Mouse (Mus musculus) limb, embryonic 13.5 days (tissue): ENCODE data around the gene Clip2. TPM values are rescaled to one million over a fixed set of nuclear protein-coding genes. Genes with fewer than 3 reads are reported as not detected.
A peak's percentile ranks its signal among the peaks of the same experiment; 100 is the strongest.

Experiments
- ATAC-seq: fragments of 200-750 bp; cut with Nextera tagmentation; 2 replicates; pipeline ENCODE4 v1.8.0; 2017; ENCODE audit warnings: low read depth, moderate number of reproducible peaks, moderate TSS enrichment; ENCODE audit not compliant: low FRiP score
- H3K27ac ChIP-seq: fragments of 300-500 bp; sonication (generic); 2 replicates; pipeline ENCODE4 v1.5.1; 2015; ENCODE audit warnings: inconsistent platforms, mild to moderate bottlenecking, moderate library complexity
- H3K27me3 ChIP-seq: fragments of 300-500 bp; sonication (generic); 2 replicates; pipeline ENCODE4 v1.6.1; 2015; ENCODE audit warnings: mild to moderate bottlenecking, inconsistent platforms
- H3K36me3 ChIP-seq: fragments of 300-500 bp; sonication (generic); 2 replicates; pipeline ENCODE4 v1.6.1; 2015; ENCODE audit warnings: inconsistent platforms, mild to moderate bottlenecking, moderate library complexity
- H3K4me1 ChIP-seq: fragments of 300-500 bp; sonication (generic); 2 replicates; pipeline ENCODE4 v1.6.1; 2015; ENCODE audit warnings: inconsistent platforms
- H3K4me2 ChIP-seq: fragments of 300-500 bp; sonication (generic); replicated peaks from 2 replicates; pipeline ENCODE4 v1.6.1; 2015; ENCODE audit warnings: inconsistent platforms, mild to moderate bottlenecking, moderate library complexity
- H3K4me3 ChIP-seq: fragments of 300-500 bp; sonication (generic); 2 replicates; pipeline ENCODE4 v1.5.1; 2015; ENCODE audit warnings: moderate library complexity, mild to moderate bottlenecking, inconsistent platforms
- H3K9ac ChIP-seq: fragments of 300-500 bp; sonication (generic); 2 replicates; pipeline ENCODE4 v1.6.1; 2015; ENCODE audit warnings: mild to moderate bottlenecking, inconsistent platforms
- H3K9me3 ChIP-seq: fragments of 300-500 bp; sonication (generic); 2 replicates; pipeline ENCODE4 v1.6.1; 2016; ENCODE audit warnings: inconsistent platforms
- WGBS: fragments of 180-500 bp; shearing (Covaris S2); methylation state at CpG from one replicate; pipeline ENCODE4 v1.1.7; 2015; 5-methylcytosine and 5-hydroxymethylcytosine counted together
- polyA plus RNA-seq: library from polyadenylated mRNA; unstranded; fragments of >200 nt; fragmentation: Nextera tagmentation; extraction: Ambion mirVana; gene quantifications from 2 replicates; pipeline ENCODE4 v1.2.1, GENCODE M21; 2015

Clip2 gene
- polyA plus RNA-seq, 1 experiment from 2014 or later, result 5.7 TPM

DNA sequence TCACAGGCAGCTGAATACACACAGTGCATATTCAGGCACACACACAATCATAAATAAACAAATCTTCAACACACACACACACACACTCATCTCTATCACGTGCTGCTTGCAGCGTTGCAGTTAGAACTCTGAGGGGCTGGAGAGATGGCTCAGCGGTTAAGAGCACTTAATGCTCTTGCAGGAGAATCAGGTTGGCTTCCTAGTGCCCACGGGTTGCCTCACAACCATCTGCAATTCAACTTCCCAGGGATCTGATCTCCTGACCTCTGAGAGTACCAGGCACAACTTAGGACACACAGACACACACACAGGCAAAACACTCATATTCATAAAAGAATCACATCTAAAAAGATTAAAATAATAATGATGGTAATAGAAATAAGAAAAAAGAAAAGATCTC lies 56.4 kb downstream of the Clip2 start:
- no peaks in the 10 kb centered on the region for H3K9me3 ChIP-seq
- no peaks in the 10 kb centered on the region for H3K27me3 ChIP-seq
- no peak for ATAC-seq
- H3K4me3 ChIP-seq, result no peak overlapping the region
- WGBS, result 84% methylated on average over 4 of the region's 4 CpGs
- no peak overlapping the region for H3K4me2 ChIP-seq
- H3K27ac ChIP-seq, result no peak overlapping the region
- peaks cover 79% of the 10 kb centered on the region for H3K36me3 ChIP-seq
- no peak overlapping the region for H3K9ac ChIP-seq
- no peaks in the 10 kb centered on the region for H3K4me1 ChIP-seq

DNA sequence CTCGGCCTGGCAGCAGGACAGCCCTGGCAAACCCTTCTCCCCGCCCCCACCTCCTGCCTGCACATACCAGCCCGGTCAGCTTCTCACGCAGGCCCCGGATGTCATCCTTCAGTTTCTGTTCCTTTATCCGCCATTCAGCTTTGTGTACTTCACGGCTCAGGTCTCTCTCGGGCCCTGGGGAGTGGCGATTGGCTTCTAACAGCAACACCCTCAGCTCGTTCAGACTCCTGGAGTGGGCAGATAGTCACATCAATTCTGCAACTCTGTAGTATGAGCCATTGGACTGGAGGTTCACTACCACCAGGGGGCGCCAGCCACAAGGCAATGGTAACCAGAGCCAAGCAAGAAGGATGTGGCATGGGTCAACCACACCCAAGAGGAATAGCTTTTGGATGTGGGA lies 58.1 kb downstream of the Clip2 start:
- Histone ChIP-seq H3K4me3 (no peak overlapping the region), H3K4me2 (no peak overlapping the region), H3K4me1 (peaks cover 5% of the 10 kb centered on the region; the same call in 1 of the 2 replicates), H3K9ac (no peak overlapping the region), H3K27me3 (no peaks in the 10 kb centered on the region), H3K27ac (no peak overlapping the region), H3K9me3 (no peaks in the 10 kb centered on the region), H3K36me3 (peaks cover 83% of the 10 kb centered on the region)
- ATAC-seq, result 0 out of 2 replicates have a peak, but pooled peaks have one; percentile 18
- WGBS, result 60% methylated on average over 11 of the region's 11 CpGs

DNA sequence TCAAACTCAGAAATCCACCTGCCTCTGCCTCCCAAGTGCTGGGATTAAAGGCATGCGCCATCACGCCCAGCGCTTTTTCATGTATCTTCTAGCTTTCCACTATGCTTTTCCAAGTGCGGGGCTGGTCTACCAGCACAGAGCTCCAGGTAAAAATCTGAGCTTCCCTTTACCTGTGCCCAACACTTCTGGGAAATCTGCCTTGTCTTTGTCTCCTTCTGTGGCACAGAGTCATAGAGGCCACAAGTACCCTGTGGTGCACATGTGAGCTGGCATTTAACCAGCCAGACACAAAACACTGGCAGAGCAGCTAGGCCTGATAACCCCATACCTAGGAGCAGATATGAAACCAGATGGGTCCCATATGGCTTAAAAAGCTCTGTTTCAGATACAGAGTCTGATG lies 59.3 kb downstream of the Clip2 start:
- H3K4me3 ChIP-seq, result no peak overlapping the region
- H3K4me1 ChIP-seq, result peaks cover 5% of the 10 kb centered on the region; the same call in 1 of the 2 replicates
- H3K27me3 ChIP-seq, result no peaks in the 10 kb centered on the region
- no peak for ATAC-seq
- peaks cover 75% of the 10 kb centered on the region for H3K36me3 ChIP-seq
- H3K9me3 ChIP-seq, result no peaks in the 10 kb centered on the region
- no peak overlapping the region for H3K27ac ChIP-seq
- no peak overlapping the region for H3K9ac ChIP-seq
- no peak overlapping the region for H3K4me2 ChIP-seq
- WGBS, result over 99% methylated on average over 4 of the region's 4 CpGs

DNA sequence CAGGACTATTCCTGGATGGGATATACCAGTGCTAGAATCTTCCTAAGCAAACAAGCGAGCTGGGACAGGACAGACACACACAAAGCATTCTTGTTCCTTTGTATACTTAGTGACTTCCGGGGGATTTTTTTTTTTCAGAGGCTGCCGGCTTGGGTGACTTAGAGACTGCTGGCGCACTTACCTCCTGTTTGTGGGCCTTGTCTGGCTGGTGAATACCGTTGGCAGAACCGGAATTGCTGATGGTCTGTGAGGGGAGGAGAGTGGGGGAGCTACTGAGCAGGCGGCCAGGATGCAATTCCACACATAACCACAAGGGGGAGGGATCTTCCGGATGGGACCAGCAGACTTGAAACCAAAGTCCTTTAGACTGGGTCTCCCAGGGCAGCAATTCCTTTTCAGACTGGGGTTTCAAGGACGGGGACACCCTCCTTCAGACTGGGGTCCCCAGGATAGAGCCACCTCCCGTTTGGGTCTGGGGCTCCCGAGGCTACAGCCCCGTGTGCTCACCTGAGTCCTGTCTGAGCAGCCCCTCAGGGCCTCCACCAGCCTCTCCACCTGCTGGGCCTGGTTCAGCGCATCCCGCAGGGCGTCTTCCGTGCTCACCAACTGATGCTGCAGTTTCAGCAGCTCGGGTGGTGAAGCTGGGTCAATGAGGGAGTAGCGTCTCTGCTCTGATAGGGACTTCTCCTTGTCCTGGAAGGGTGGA lies 60.4 kb downstream of the Clip2 start:
- peaks cover 5% of the 10 kb centered on the region; the same call in 1 of the 2 replicates for H3K4me1 ChIP-seq
- ATAC-seq, result peak; percentile 34; the same call in 1 of the 2 replicates
- no peaks in the 10 kb centered on the region for H3K27me3 ChIP-seq
- H3K27ac ChIP-seq, result no peak overlapping the region
- peaks cover 64% of the 10 kb centered on the region for H3K36me3 ChIP-seq
- 32% methylated on average over 18 of the region's 18 CpGs for WGBS
- no peaks in the 10 kb centered on the region for H3K9me3 ChIP-seq
- H3K9ac ChIP-seq, result no peak overlapping the region
- no peak overlapping the region for H3K4me3 ChIP-seq
- no peak overlapping the region for H3K4me2 ChIP-seq

DNA sequence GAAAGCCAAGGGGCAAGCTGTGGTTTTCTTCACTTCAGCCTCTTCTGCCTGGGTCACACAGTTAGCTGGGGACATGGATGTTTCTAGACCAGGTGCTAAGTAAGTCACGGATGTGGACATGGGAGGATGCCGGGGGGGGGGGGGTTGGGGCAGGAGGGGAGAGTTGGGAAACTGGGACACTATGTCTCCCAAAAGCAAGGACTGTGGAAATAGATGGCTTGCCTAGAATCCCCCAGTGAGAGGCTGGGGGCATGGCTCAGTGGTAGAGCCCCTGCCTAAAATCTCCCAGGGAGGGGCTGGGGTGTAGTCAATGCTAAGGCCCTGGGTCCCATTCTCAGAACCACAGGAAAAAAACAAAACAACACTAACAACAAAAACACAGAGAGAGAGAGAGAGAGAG lies 61.0 kb downstream of the Clip2 start:
- no peak for ATAC-seq
- peaks cover 57% of the 10 kb centered on the region for H3K36me3 ChIP-seq
- no peak overlapping the region for H3K9ac ChIP-seq

DNA sequence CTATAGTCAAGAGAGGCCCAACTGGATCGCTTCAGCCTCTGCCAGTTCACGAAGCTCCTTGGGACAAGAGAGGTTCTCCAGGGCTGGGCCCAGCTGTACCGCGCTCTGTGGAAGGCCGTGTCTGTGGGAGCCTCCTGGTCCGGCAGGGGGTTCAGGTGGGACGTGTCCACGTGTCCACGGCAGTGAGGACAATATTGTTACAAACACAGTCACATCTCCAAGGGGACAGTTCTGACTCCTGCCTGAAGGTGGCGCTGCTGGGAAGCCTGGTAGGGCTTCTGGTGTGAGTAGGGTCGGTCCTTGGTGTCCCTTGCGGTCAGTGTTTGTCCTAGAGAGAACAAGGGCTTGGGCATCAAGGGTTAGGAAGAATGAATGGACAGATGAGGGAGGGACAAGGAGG lies 61.8 kb downstream of the Clip2 start:
- H3K36me3 ChIP-seq, result peaks cover 51% of the 10 kb centered on the region
- H3K4me1 ChIP-seq, result peaks cover 5% of the 10 kb centered on the region; the same call in 1 of the 2 replicates
- WGBS, result 92% methylated on average over 12 of the region's 12 CpGs
- H3K9me3 ChIP-seq, result no peaks in the 10 kb centered on the region
- no peaks in the 10 kb centered on the region for H3K27me3 ChIP-seq
- no peak for ATAC-seq
- no peak overlapping the region for H3K27ac ChIP-seq
- H3K4me2 ChIP-seq, result no peak overlapping the region
- H3K4me3 ChIP-seq, result no peak overlapping the region
- no peak overlapping the region for H3K9ac ChIP-seq

More for the DNA sequence above, 61.0 kb downstream of the Clip2 start:
- Histone ChIP-seq H3K27me3 (no peaks in the 10 kb centered on the region), H3K4me2 (no peak overlapping the region), H3K4me3 (no peak overlapping the region), H3K27ac (no peak overlapping the region), H3K4me1 (peaks cover 5% of the 10 kb centered on the region; the same call in 1 of the 2 replicates), H3K9me3 (no peaks in the 10 kb centered on the region)
- 90% methylated on average over 2 of the region's 2 CpGs for WGBS

DNA sequence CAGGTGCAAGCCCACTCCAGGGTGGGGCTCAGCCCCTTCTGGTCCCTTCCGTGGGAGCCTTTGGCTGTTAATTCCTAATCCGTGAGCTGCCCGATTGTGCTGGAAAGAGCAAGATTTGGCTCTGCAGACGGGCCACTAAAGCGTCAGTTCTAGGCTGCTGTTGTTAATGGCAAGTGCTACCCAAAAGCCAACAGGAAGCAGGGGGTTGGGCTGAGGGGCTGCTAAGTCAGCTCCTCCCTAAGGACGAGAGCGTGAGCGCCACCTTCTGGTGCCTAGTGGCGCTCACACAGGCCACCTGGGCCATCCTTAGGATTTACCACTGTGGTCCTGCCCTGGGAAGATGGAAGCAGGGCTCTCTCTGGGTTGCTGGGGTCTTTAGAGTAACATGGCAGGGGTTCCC lies 62.7 kb downstream of the Clip2 start:
- ATAC-seq, result no peak
- peaks cover 44% of the 10 kb centered on the region for H3K36me3 ChIP-seq
- H3K9ac ChIP-seq, result no peak overlapping the region
- H3K4me3 ChIP-seq, result no peak overlapping the region
- no peak overlapping the region for H3K27ac ChIP-seq
- H3K4me2 ChIP-seq, result no peak overlapping the region
- no peaks in the 10 kb centered on the region for H3K9me3 ChIP-seq
- WGBS, result 28% methylated on average over 9 of the region's 9 CpGs
- H3K4me1 ChIP-seq, result peaks cover 5% of the 10 kb centered on the region; the same call in 1 of the 2 replicates
- H3K27me3 ChIP-seq, result no peaks in the 10 kb centered on the region

DNA sequence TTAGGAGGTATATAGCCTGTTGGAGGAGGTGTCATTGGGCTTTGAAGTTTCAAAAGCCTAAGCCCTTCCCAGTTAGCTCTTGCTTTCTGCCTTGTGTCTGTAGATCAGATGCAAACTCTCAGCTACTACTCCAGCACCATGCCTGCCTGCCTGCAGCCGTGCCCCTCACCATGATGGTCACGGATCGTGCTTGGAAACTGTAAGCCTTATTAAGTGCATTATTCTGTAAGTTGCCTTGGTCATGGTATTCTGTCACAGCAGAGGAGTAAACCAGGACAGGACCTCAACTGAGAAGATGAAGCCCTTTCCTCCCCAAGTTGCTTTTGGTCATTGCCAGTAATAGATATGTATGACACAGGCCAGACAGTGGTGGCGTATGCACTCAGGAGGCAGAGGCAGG lies 63.6 kb downstream of the Clip2 start:
- no peak overlapping the region for H3K27ac ChIP-seq
- H3K9ac ChIP-seq, result no peak overlapping the region

DNA sequence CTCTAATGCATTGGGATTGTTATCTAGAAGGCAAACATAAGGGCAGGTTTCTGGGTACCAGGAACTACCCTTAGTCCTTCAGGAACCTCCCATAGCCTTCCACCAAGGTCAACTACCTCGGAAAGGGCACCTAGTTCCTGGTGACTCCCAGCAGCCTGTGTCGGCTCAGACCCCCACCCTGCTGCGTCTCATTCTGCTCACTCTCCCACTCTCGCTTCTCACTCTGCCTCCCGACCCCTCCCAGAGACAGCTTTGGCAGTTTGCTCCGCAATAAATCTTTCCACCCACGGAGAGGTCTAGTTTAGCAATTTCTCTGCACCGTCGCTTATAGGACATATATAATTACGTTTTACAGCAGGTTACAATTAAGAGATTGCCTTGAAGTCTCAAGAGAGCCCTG lies 64.2 kb downstream of the Clip2 start:
- H3K9ac ChIP-seq, result no peak overlapping the region
- no peak overlapping the region for H3K4me2 ChIP-seq
- WGBS, result 29% methylated on average over 10 of the region's 10 CpGs
- peaks cover 5% of the 10 kb centered on the region; the same call in 1 of the 2 replicates for H3K4me1 ChIP-seq
- H3K4me3 ChIP-seq, result no peak overlapping the region
- ATAC-seq, result no peak
- H3K36me3 ChIP-seq, result peaks cover 33% of the 10 kb centered on the region
- no peak overlapping the region for H3K27ac ChIP-seq
- H3K9me3 ChIP-seq, result no peaks in the 10 kb centered on the region
- H3K27me3 ChIP-seq, result no peaks in the 10 kb centered on the region

More for the DNA sequence above, 63.6 kb downstream of the Clip2 start:
- Histone ChIP-seq H3K4me2 (no peak overlapping the region), H3K4me3 (no peak overlapping the region), H3K36me3 (peaks cover 38% of the 10 kb centered on the region), H3K9me3 (no peaks in the 10 kb centered on the region), H3K27me3 (no peaks in the 10 kb centered on the region), H3K4me1 (peaks cover 5% of the 10 kb centered on the region; the same call in 1 of the 2 replicates)
- no peak for ATAC-seq
- WGBS, result 86% methylated on average over 4 of the region's 4 CpGs

DNA sequence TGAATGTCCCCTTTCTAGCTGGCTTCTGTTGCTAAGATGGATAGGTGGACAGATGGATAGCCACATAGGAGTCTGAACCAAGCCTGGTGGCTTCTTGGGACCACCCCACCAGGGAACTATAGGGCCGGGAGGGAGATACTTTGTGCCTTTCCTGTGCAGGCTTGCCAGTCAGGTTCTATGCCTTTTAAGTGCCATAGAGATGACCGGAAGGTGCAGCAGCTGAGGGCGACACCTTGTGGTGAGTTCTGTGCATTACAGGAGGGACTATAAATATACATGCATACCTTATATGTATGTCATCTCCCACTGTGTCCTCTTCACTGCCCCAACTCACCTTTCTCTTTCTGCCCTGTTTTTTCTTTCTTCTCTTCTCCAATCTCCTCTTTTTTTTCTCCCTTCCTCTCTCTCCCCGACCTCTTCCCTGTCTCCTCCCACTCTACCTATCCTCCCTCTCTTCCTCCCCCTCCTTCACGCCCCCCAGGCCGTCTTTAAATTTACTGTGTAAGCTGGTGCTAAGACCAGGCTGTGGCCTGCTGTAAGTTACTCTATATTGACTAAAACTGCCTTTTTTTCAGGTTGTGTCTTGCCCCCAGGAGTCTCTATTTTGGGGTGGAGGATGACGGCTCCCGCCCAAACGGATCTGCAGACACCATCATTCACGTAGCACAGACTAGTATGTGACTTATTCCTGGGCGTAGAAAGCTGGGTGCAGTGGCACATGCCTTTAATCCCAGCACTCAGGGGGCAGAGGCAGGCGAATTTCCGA lies 66.2 kb downstream of the Clip2 start:
- Histone ChIP-seq H3K9ac (no peak overlapping the region), H3K27ac (no peak overlapping the region), H3K36me3 (peaks cover 22% of the 10 kb centered on the region), H3K27me3 (no peaks in the 10 kb centered on the region), H3K4me1 (peaks cover 5% of the 10 kb centered on the region; the same call in 1 of the 2 replicates), H3K9me3 (no peaks in the 10 kb centered on the region), H3K4me3 (no peak overlapping the region), H3K4me2 (no peak overlapping the region)
- ATAC-seq, result peak; percentile 43
- 58% methylated on average over 13 of the region's 13 CpGs for WGBS

DNA sequence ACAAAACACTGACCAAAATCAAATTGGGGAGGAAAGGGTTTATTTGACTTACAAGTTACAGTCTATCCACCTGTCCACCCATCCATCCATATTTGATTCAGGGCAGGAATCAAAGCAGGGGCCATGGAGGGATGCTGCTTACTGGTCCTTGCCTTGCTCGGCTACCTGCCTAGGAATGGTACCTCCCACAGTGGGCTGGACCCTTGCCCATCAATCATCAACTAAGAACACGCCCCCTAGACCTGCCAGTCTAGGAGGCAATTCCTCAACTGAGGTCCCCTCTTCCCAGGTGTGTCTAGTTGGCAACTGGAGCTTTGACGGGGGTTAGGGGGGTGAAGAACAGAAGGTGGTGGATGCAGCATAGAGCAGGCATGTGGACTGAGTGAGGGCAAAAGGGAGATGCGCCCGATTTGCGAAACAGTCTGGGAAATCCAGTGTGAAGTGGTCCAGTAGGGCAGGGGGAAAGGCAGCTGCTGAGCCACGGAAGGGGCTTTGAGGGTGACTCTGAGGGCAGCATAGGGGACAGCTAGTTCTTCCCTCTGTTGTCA lies 67.0 kb downstream of the Clip2 start:
- Histone ChIP-seq H3K9ac (no peak overlapping the region), H3K4me3 (no peak overlapping the region), H3K9me3 (no peaks in the 10 kb centered on the region), H3K4me1 (peaks cover 5% of the 10 kb centered on the region; the same call in 1 of the 2 replicates), H3K4me2 (no peak overlapping the region), H3K27ac (no peak overlapping the region), H3K27me3 (no peaks in the 10 kb centered on the region), H3K36me3 (peaks cover 14% of the 10 kb centered on the region)
- 83% methylated on average over 7 of the region's 7 CpGs for WGBS
- ATAC-seq, result no peak

DNA sequence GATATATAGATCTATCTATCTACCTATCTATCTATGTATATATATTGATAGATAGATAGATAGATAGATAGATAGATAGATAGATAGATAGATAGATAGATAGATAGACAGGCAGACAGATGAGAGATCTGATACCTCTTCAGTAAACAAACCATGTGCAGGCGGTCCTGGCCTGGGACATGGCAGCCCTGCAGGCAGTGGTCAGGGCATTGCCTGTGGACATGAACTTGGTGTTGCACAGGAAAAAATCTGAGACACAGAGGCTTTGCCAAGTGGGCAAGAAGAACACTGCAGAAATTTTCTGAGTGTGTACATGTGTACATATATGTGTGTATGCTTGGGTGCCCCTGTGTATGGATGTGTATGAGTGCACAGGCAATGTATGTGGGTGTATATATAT lies 68.9 kb downstream of the Clip2 start:
- no peak overlapping the region for H3K9ac ChIP-seq
- no peak overlapping the region for H3K27ac ChIP-seq
- H3K27me3 ChIP-seq, result no peaks in the 10 kb centered on the region
- 74% methylated on average over 1 of the region's 1 CpGs for WGBS
- H3K4me3 ChIP-seq, result no peak overlapping the region
- H3K36me3 ChIP-seq, result no peaks in the 10 kb centered on the region
- H3K4me2 ChIP-seq, result no peak overlapping the region
- no peaks in the 10 kb centered on the region for H3K9me3 ChIP-seq
- no peak for ATAC-seq
- no peaks in the 10 kb centered on the region for H3K4me1 ChIP-seq
